Mouse (Mus musculus) hindbrain, embryonic 11.5 days (tissue): ENCODE measurements around the gene Zfp691. TPM values are rescaled to one million over a fixed set of nuclear protein-coding genes. Genes with fewer than 3 reads are reported as not detected.

Experiments used
- ATAC-seq: fragments of 200-750 bp; cut with Nextera tagmentation; 2 replicates; pipeline ENCODE4 v1.8.0; 2017; ENCODE audit warnings: mild to moderate bottlenecking, moderate TSS enrichment, moderate library complexity; ENCODE audit not compliant: low FRiP score
- DNase-seq: peaks from one replicate; pipeline ENCODE4 v3.0.0-alpha.2; 2015; ENCODE audit warnings: low spot score
- H3K27ac ChIP-seq: fragments of 300-500 bp; sonication (generic); 2 replicates; pipeline ENCODE4 v1.5.1; 2014; ENCODE audit warnings: mild to moderate bottlenecking, low read depth, low read length
- H3K27me3 ChIP-seq: fragments of 300-500 bp; sonication (generic); 2 replicates; pipeline ENCODE4 v1.6.1; 2014; ENCODE audit warnings: mild to moderate bottlenecking, low read length, moderate library complexity, mixed read lengths; ENCODE audit not compliant: control insufficient read depth, insufficient read depth
- H3K36me3 ChIP-seq: fragments of 300-500 bp; sonication (generic); 2 replicates; pipeline ENCODE4 v1.6.1; 2014; ENCODE audit warnings: mild to moderate bottlenecking, low read length, moderate library complexity, mixed read lengths; ENCODE audit not compliant: control insufficient read depth, insufficient read depth
- H3K4me1 ChIP-seq: fragments of 300-500 bp; sonication (generic); replicated peaks from 2 replicates; pipeline ENCODE4 v1.6.1; 2014; ENCODE audit warnings: low read length, mixed read lengths; ENCODE audit not compliant: control insufficient read depth, insufficient read depth
- H3K4me2 ChIP-seq: fragments of 300-500 bp; sonication (generic); replicated peaks from 2 replicates; pipeline ENCODE4 v1.6.1; 2014; ENCODE audit warnings: mild to moderate bottlenecking, low read depth, low read length
- H3K4me3 ChIP-seq: fragments of 300-500 bp; sonication (generic); 2 replicates; pipeline ENCODE4 v1.5.1; 2014; ENCODE audit warnings: low read depth, low read length
- H3K9ac ChIP-seq: fragments of 300-500 bp; sonication (generic); 2 replicates; pipeline ENCODE4 v1.6.1; 2014; ENCODE audit warnings: low read depth, low read length
- H3K9me3 ChIP-seq: fragments of 300-500 bp; sonication (generic); 2 replicates; pipeline ENCODE4 v1.6.1; 2016; ENCODE audit warnings: low read length; ENCODE audit not compliant: control insufficient read depth
- WGBS: fragments of 180-500 bp; shearing (Covaris S2); extraction: QIAGEN DNeasy Blood & Tissue Kit; methylation state at CpG from one replicate; pipeline ENCODE4 v1.1.7; 2014; 5-methylcytosine and 5-hydroxymethylcytosine counted together
- polyA plus RNA-seq: library from polyadenylated mRNA; unstranded; fragments of >200 nt; fragmentation: Nextera tagmentation; extraction: Ambion mirVana; gene quantifications from 2 replicates; pipeline ENCODE4 v1.2.1, GENCODE M21; 2014

The Zfp691 gene
- polyA plus RNA-seq, 1 experiment from 2014 or later: 8.3 TPM

GRCm38 (mm10) chr4:119157891-119158290, 16.1 kb downstream of the Zfp691 start:
- no peak for ATAC-seq
- H3K9me3 ChIP-seq: no peaks in the 10 kb centered on the region
- no peak overlapping the region for H3K4me2 ChIP-seq
- no peaks in the 10 kb centered on the region for H3K27me3 ChIP-seq
- no peak overlapping the region for H3K4me3 ChIP-seq
- H3K27ac ChIP-seq: no peak overlapping the region
- no peak for DNase-seq
- no peak overlapping the region for H3K9ac ChIP-seq
- WGBS: 88% methylated on average over 5 of the region's 5 CpGs
- no peaks in the 10 kb centered on the region for H3K36me3 ChIP-seq
- H3K4me1 ChIP-seq: no peaks in the 10 kb centered on the region

DNA sequence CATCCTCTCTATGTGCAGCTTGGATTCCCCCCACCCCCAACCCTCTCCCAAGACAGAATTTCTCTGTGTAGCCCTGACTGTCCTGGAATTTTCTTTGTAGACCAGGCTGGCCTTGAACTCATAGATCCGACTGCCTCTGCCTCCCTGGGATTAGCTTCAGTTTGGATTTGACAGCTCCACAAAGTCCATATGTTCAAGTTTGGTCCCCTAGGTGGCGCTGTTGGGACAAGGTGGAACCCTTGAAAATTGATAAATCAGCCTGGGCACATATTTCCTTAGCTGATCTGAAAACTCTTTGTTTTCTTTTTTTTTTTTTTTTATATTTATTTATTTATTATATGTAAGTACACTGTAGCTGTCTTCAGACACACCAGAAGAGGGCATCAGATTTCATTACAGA, 16.8 kb downstream of the Zfp691 start:
- no peak overlapping the region for H3K27ac ChIP-seq
- ATAC-seq (no peak), DNase-seq (peak; percentile 71)
- whole genome bisulfite sequencing: 37% methylated on average over 2 of the region's 2 CpGs
- no peak overlapping the region for H3K9ac ChIP-seq
- no peaks in the 10 kb centered on the region for H3K36me3 ChIP-seq
- H3K4me1 ChIP-seq: no peaks in the 10 kb centered on the region
- H3K4me2 ChIP-seq: no peak overlapping the region
- H3K4me3 ChIP-seq: no peak overlapping the region
- H3K9me3 ChIP-seq: no peaks in the 10 kb centered on the region
- H3K27me3 ChIP-seq: no peaks in the 10 kb centered on the region

DNA sequence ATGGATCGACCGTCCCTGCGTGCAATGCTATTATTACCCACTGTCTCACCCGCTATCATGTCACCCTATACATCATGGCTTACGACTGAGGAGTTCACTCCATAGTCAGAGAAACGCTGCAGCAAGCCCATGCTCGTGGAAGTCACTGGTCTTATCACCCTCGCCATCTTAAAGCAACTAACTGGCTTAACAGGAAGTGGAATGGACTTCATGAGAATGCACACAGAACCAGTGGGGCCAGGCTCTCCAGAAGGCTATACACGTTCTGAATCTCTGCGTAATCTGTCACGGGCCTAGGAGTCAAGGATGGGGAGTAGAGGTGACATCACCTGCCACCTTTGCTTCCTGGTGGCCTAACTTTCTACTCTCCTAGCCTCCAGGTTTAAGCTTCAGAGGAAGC, 25.3 kb downstream of the Zfp691 start:
- no peaks in the 10 kb centered on the region for H3K4me1 ChIP-seq
- no peak overlapping the region for H3K4me3 ChIP-seq
- ATAC-seq (no peak), DNase-seq (no peak)
- H3K4me2 ChIP-seq: no peak overlapping the region
- no peaks in the 10 kb centered on the region for H3K36me3 ChIP-seq
- 92% methylated on average over 11 of the region's 11 CpGs for WGBS
- H3K27ac ChIP-seq: no peak overlapping the region
- no peaks in the 10 kb centered on the region for H3K9me3 ChIP-seq
- H3K9ac ChIP-seq: no peak overlapping the region
- no peaks in the 10 kb centered on the region for H3K27me3 ChIP-seq

GRCm38 (mm10) chr4:119147347-119147746, 26.6 kb downstream of the Zfp691 start:
- H3K4me1 ChIP-seq: no peaks in the 10 kb centered on the region
- H3K36me3 ChIP-seq: no peaks in the 10 kb centered on the region
- WGBS: 90% methylated on average over 5 of the region's 5 CpGs
- no peaks in the 10 kb centered on the region for H3K9me3 ChIP-seq
- H3K4me3 ChIP-seq: no peak overlapping the region
- H3K27me3 ChIP-seq: no peaks in the 10 kb centered on the region
- no peak for DNase-seq
- H3K27ac ChIP-seq: no peak overlapping the region
- ATAC-seq: no peak
- no peak overlapping the region for H3K9ac ChIP-seq
- no peak overlapping the region for H3K4me2 ChIP-seq

- no peak overlapping the region for H3K9ac ChIP-seq
- H3K27ac ChIP-seq: no peak overlapping the region
- no peak overlapping the region for H3K4me2 ChIP-seq
- no peak for DNase-seq
- no peaks in the 10 kb centered on the region for H3K36me3 ChIP-seq
- H3K4me1 ChIP-seq: no peaks in the 10 kb centered on the region
- no peak for ATAC-seq
- WGBS: 88% methylated on average over 7 of the region's 7 CpGs
- no peaks in the 10 kb centered on the region for H3K27me3 ChIP-seq
- H3K9me3 ChIP-seq: no peaks in the 10 kb centered on the region
- H3K4me3 ChIP-seq: no peak overlapping the region
Measured at GRCm38 (mm10) chr4:119146816-119147215, 27.2 kb downstream of the Zfp691 start.

DNA sequence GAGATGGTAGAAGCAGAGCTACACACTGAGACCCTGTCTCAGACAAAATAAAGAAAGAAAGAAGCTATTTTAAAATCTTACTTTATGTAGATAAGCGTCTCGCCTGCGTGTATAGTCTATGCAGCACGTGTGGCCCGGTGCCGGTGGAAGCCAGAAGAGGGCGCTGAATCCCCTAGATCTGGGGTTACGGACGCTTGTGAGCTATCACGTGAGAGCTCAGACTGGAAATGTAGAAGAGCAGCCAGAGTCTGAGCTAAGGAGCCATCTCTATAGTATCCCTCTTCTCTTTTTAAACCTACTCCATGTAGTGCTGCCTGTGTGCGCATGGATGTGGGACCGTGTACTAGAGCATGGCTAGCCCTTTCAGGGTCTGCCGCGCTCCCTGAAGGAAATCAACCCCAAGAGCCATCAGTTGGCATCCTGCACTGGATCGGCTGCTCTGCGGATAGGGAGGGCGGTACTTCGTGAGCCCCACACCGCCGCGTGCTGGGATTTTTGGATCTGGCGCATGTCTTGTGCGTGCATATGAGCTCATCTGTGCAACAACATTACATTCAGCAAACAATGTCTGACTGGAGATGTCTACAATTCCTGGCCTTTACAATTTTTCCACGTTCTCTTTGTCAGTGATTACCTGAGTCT, 31.6 kb downstream of the Zfp691 start:
- H3K27me3 ChIP-seq: no peaks in the 10 kb centered on the region
- no peak overlapping the region for H3K4me3 ChIP-seq
- H3K9me3 ChIP-seq: no peaks in the 10 kb centered on the region
- no peak overlapping the region for H3K27ac ChIP-seq
- H3K36me3 ChIP-seq: no peaks in the 10 kb centered on the region
- peak overlapping the region; percentile 37 for H3K4me2 ChIP-seq
- H3K4me1 ChIP-seq: no peaks in the 10 kb centered on the region
- ATAC-seq (peak; percentile 62; the same call in 1 of the 2 replicates), DNase-seq (peak; percentile 82)
- WGBS: 30% methylated on average over 24 of the region's 24 CpGs
- peak overlapping the region; percentile 31; the same call in 1 of the 2 replicates for H3K9ac ChIP-seq

DNA sequence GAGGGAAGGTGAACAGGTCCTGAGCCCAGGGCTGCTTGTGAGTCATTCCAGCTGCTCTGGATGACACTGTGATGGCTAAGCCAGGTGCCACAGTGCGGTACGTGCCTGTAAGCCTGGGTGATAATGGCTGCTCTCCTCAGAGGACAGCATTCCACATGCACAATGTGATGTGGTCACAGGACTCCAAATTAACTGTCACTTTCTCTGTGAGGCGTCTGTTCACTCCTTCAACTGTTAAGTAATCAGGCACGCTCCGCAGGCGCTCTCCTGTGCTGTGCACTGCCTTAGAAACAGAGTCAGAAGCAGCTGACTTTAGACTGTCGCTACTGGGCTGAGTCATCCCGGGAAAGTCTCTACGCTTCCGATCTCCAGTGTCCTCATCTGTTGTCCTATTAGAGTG, 32.8 kb downstream of the Zfp691 start:
- DNase-seq (no peak), ATAC-seq (peak; percentile 12; the same call in 1 of the 2 replicates)
- Histone ChIP-seq H3K4me1 (no peaks in the 10 kb centered on the region), H3K36me3 (peaks cover 5% of the 10 kb centered on the region; the same call in 1 of the 2 replicates), H3K27ac (no peak overlapping the region), H3K9ac (no peak overlapping the region), H3K27me3 (no peaks in the 10 kb centered on the region), H3K4me2 (no peak overlapping the region), H3K9me3 (no peaks in the 10 kb centered on the region), H3K4me3 (no peak overlapping the region)
- 53% methylated on average over 10 of the region's 10 CpGs for WGBS

- H3K4me3 ChIP-seq: no peak overlapping the region
- H3K4me2 ChIP-seq: no peak overlapping the region
- no peaks in the 10 kb centered on the region for H3K9me3 ChIP-seq
- H3K27me3 ChIP-seq: no peaks in the 10 kb centered on the region
- no peaks in the 10 kb centered on the region for H3K4me1 ChIP-seq
- no peak overlapping the region for H3K9ac ChIP-seq
- 50% methylated on average over 3 of the region's 3 CpGs for WGBS
- ATAC-seq (no peak), DNase-seq (peak; percentile 71)
- H3K27ac ChIP-seq: no peak overlapping the region
- H3K36me3 ChIP-seq: peaks cover 15% of the 10 kb centered on the region; the same call in 1 of the 2 replicates
Measured at GRCm38 (mm10) chr4:119140126-119140525, 33.9 kb downstream of the Zfp691 start.

GRCm38 (mm10) chr4:119138776-119139175, 35.2 kb downstream of the Zfp691 start:
- Histone ChIP-seq H3K4me2 (peak overlapping the region; percentile 23), H3K36me3 (peaks cover 18% of the 10 kb centered on the region), H3K27ac (no peak overlapping the region), H3K9ac (no peak overlapping the region), H3K27me3 (no peaks in the 10 kb centered on the region), H3K4me3 (no peak overlapping the region), H3K4me1 (no peaks in the 10 kb centered on the region), H3K9me3 (no peaks in the 10 kb centered on the region)
- no peak for ATAC-seq
- 61% methylated on average over 8 of the region's 8 CpGs for WGBS
- no peak for DNase-seq
